Mouse (Mus musculus): Measurements from ENCODE around the gene Apol9b.

The Apol9b gene

GRCm38 (mm10) chr15:77782449-77783014 is 53.7 kb downstream of the Apol9b start:
- DNase-seq, result no peak

- peak; percentile 77 for DNase-seq
Measured at GRCm38 (mm10) chr15:77784039-77784824, 55.4 kb downstream of the Apol9b start.

- DNase-seq, result no peak
Measured at GRCm38 (mm10) chr15:77785807-77786206, 57.0 kb downstream of the Apol9b start.

Measured in right cerebral cortex, postnatal 25 days (tissue).